Mouse (Mus musculus) lung, adult 18-20 months (tissue): Measurements from ENCODE around the gene Fpgs.

Source experiments
- DNase-seq, 2 experiments: peaks; one replicate each; pipeline ENCODE4 v3.0.0; 2022; ENCODE audit warnings: mixed read lengths in 2 of 2

Gene Fpgs

GRCm38 (mm10) chr2:32693823-32694411 lies 10.0 kb downstream of the Fpgs start:
- peak; percentile 95 to 97 for DNase-seq

GRCm38 (mm10) chr2:32693282-32693681 lies 10.7 kb downstream of the Fpgs start:
- DNase-seq, result peak; percentile 59 to 65

- no peak for DNase-seq
Measured at GRCm38 (mm10) chr2:32692496-32692895, 11.4 kb downstream of the Fpgs start.

- DNase-seq, result no peak
Measured at GRCm38 (mm10) chr2:32691041-32691440, 12.9 kb downstream of the Fpgs start.

GRCm38 (mm10) chr2:32689420-32689819 lies 14.5 kb downstream of the Fpgs start:
- DNase-seq, result peak; percentile 85 to 90

- no peak for DNase-seq
Measured at GRCm38 (mm10) chr2:32687562-32687961, 16.4 kb downstream of the Fpgs start.

- DNase-seq, result no peak
Measured at GRCm38 (mm10) chr2:32686640-32687039, 17.3 kb downstream of the Fpgs start.

GRCm38 (mm10) chr2:32685807-32686206 lies 18.1 kb downstream of the Fpgs start:
- DNase-seq, result no peak

GRCm38 (mm10) chr2:32684681-32685428 lies 19.1 kb downstream of the Fpgs start:
- no peak for DNase-seq

GRCm38 (mm10) chr2:32683701-32684100 lies 20.2 kb downstream of the Fpgs start:
- DNase-seq, result no peak

- DNase-seq, result no peak
Measured at GRCm38 (mm10) chr2:32682721-32683417, 21.1 kb downstream of the Fpgs start.

GRCm38 (mm10) chr2:32681754-32682153 lies 22.2 kb downstream of the Fpgs start:
- no peak for DNase-seq

GRCm38 (mm10) chr2:32680961-32681650 lies 22.8 kb downstream of the Fpgs start:
- no peak for DNase-seq

- DNase-seq, result no peak
Measured at GRCm38 (mm10) chr2:32680051-32680451, 23.9 kb downstream of the Fpgs start.

- DNase-seq, result no peak
Measured at GRCm38 (mm10) chr2:32677683-32678082, 26.3 kb downstream of the Fpgs start.

GRCm38 (mm10) chr2:32676821-32677220 lies 27.1 kb downstream of the Fpgs start:
- DNase-seq, result no peak

GRCm38 (mm10) chr2:32673176-32673917 lies 30.6 kb downstream of the Fpgs start:
- DNase-seq, result peak; percentile 72 to 83

- no peak for DNase-seq
Measured at GRCm38 (mm10) chr2:32671907-32672595, 31.9 kb downstream of the Fpgs start.

GRCm38 (mm10) chr2:32671147-32671546 lies 32.8 kb downstream of the Fpgs start:
- DNase-seq, result no peak

GRCm38 (mm10) chr2:32669876-32670275 lies 34.1 kb downstream of the Fpgs start:
- DNase-seq, result no peak

- DNase-seq, result no peak
Measured at GRCm38 (mm10) chr2:32668176-32668575, 35.8 kb downstream of the Fpgs start.

- DNase-seq, result no peak
Measured at GRCm38 (mm10) chr2:32667775-32668174, 36.2 kb downstream of the Fpgs start.
